Mouse (Mus musculus) liver, adult 2 months (tissue): ENCODE data around the gene Dgkz. TPM values are rescaled to one million over a fixed set of nuclear protein-coding genes. Genes with fewer than 3 reads are reported as not detected.

Experiments
- DNase-seq: peaks from one replicate; pipeline ENCODE4 v3.0.0-alpha.2; 2011; ENCODE audit warnings: low read depth, low spot score; ENCODE audit errors: extremely low read depth
- H3K27ac ChIP-seq: fragments of 200-500 bp; replicated peaks from 2 replicates; pipeline ENCODE4 v1.5.1; 2012; ENCODE audit warnings: low read depth, mild to moderate bottlenecking, control low read depth, inconsistent platforms, low read length; ENCODE audit not compliant: insufficient read depth
- H3K27me3 ChIP-seq: fragments of 200-500 bp; 2 replicates; pipeline ENCODE4 v1.6.1; 2012; ENCODE audit warnings: mild to moderate bottlenecking, moderate library complexity, low read length, inconsistent platforms; ENCODE audit not compliant: control insufficient read depth, insufficient read depth
- H3K36me3 ChIP-seq: fragments of 200-500 bp; 2 replicates; pipeline ENCODE4 v1.6.1; 2012; ENCODE audit warnings: low read length, inconsistent platforms; ENCODE audit not compliant: control insufficient read depth, insufficient read depth
- H3K4me1 ChIP-seq: fragments of 200-500 bp; 2 replicates; pipeline ENCODE4 v1.6.1; 2011; ENCODE audit warnings: low read length; ENCODE audit not compliant: control insufficient read depth, insufficient read depth
- H3K4me3 ChIP-seq: fragments of 200-500 bp; 2 replicates; pipeline ENCODE4 v1.5.1; 2011; ENCODE audit warnings: low read depth, mild to moderate bottlenecking, control low read depth, low read length, moderate library complexity; ENCODE audit not compliant: insufficient read depth
- H3K79me2 ChIP-seq: fragments of 200-500 bp; 2 replicates; pipeline ENCODE4 v1.6.1; 2012; ENCODE audit warnings: inconsistent platforms, mild to moderate bottlenecking, low read length, moderate library complexity; ENCODE audit not compliant: control insufficient read depth, insufficient read depth
- H3K9ac ChIP-seq: fragments of 200-500 bp; 2 replicates; pipeline ENCODE4 v1.6.1; 2012; ENCODE audit warnings: low read depth, mild to moderate bottlenecking, control low read depth, inconsistent platforms, low read length
- CTCF ChIP-seq: fragments of 200-500 bp; IDR thresholded peaks from 2 replicates; pipeline ENCODE4 v1.5.1; 2011; ENCODE audit warnings: low read depth, low read length, control low read depth
- POLR2A ChIP-seq: fragments of 200-500 bp; IDR thresholded peaks from 2 replicates; pipeline ENCODE4 v1.6.1; 2011; ENCODE audit warnings: low read length, control low read depth; ENCODE audit not compliant: insufficient read depth; ENCODE audit errors: extremely low read depth
- WGBS: fragments of 180-500 bp; shearing (Covaris S2); methylation state at CpG from one replicate; pipeline ENCODE4 v1.1.7; 2018; 5-methylcytosine and 5-hydroxymethylcytosine counted together
- polyA plus RNA-seq: library from polyadenylated mRNA; depleted of rRNA; stranded (reverse); fragments of >200 nt; gene quantifications from 2 replicates; pipeline ENCODE4 v1.2.3, GENCODE M21; 2012
- total RNA-seq: library from RNA; depleted of rRNA; stranded (reverse); fragments of >200 nt; gene quantifications from 2 replicates; pipeline ENCODE4 v1.2.3, GENCODE M21; 2014

The Dgkz gene
- total and polyA plus RNA-seq, 2 experiments: 13.2 to 59.5 TPM

DNA sequence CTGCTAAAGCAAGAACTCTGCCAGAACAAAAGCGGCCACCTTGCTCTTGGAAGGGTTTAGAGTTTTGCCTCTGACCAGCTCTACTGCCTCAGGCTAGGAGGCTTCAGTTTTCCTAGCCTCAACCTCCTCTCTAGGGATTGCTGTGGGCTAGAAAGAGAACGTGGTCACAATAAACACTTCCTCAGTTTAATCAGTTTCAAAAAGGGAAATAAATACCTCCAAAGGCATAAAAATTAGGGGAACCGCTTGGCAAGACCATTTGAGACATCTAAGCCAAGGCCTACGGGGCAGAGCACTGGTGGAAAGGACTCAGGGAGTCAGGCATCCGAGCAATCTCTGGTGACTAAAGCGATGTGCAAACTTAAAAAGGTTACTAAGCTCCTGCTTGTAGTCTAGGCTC lies 19.8 kb downstream of the Dgkz start:
- TF ChIP-seq CTCF: no peak
- TF ChIP-seq POLR2A: no peak
- no peak overlapping the region for H3K27ac ChIP-seq
- 74% methylated on average over 6 of the region's 6 CpGs for WGBS
- no peaks in the 10 kb centered on the region for H3K27me3 ChIP-seq
- H3K36me3 ChIP-seq: no peaks in the 10 kb centered on the region
- H3K79me2 ChIP-seq: peaks cover 40% of the 10 kb centered on the region; the same call in 1 of the 2 replicates
- no peak overlapping the region for H3K9ac ChIP-seq
- H3K4me3 ChIP-seq: no peak overlapping the region
- no peak for DNase-seq
- peaks cover 29% of the 10 kb centered on the region for H3K4me1 ChIP-seq

DNA sequence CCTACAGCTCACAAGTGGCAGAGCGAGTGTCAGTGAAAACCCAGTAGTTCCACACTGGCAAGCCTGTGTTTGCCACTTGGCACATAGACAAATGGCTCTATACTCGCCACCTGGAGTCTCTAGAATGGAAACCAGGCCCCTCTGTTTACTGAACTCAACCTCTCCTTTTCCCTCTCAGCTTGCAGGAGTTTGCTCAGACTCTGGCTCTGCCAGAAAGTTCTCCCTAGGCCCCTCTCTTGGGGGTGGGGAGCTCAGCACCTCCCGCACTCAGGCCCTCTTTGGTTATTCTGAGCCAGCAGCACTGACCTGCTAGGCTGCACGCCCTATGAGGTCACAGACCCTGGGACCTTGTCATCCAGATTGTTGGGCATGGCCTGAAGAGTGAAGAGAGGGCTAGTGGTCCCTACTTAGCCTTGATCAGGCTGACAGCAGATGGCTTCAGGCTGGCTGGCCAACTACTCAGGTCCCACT lies 20.5 kb downstream of the Dgkz start:
- H3K27me3 ChIP-seq: no peaks in the 10 kb centered on the region
- peaks cover 32% of the 10 kb centered on the region for H3K4me1 ChIP-seq
- H3K36me3 ChIP-seq: no peaks in the 10 kb centered on the region
- H3K4me3 ChIP-seq: no peak overlapping the region
- TF ChIP-seq CTCF (no peak), POLR2A (no peak)
- peaks cover 35% of the 10 kb centered on the region; the same call in 1 of the 2 replicates for H3K79me2 ChIP-seq
- DNase-seq: no peak
- H3K9ac ChIP-seq: no peak overlapping the region
- WGBS: 15% methylated on average over 4 of the region's 4 CpGs
- H3K27ac ChIP-seq: no peak overlapping the region; the same call in 1 of the 2 replicates

DNA sequence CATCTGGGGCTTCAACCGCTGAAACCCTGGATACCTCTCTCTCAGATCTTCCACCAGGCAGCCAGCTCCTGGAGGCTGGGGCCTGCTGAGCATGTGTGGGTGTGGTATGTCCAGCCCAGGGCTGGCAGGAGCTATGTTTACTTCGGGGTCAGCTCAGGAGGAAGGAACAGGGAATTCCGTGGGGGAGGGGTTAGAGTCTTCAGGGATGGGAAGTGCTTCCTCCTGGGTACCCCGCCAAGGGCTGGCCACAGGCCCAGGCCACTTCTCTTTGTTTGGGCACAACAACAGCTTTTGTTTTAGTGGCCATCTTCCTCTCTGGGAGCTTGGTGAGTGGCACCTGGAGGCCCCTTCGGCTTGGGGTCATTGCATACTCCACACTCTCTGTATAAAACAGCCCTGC lies 21.8 kb downstream of the Dgkz start:
- peaks cover 40% of the 10 kb centered on the region; the same call in 1 of the 2 replicates for H3K79me2 ChIP-seq
- no peak overlapping the region for H3K9ac ChIP-seq
- no peak for TF ChIP-seq CTCF
- no peak for TF ChIP-seq POLR2A
- 14% methylated on average over 5 of the region's 5 CpGs for WGBS
- peak; percentile 42 for DNase-seq
- no peak overlapping the region for H3K4me3 ChIP-seq
- no peak overlapping the region for H3K27ac ChIP-seq
- H3K36me3 ChIP-seq: no peaks in the 10 kb centered on the region
- H3K4me1 ChIP-seq: peaks cover 31% of the 10 kb centered on the region
- no peaks in the 10 kb centered on the region for H3K27me3 ChIP-seq

DNA sequence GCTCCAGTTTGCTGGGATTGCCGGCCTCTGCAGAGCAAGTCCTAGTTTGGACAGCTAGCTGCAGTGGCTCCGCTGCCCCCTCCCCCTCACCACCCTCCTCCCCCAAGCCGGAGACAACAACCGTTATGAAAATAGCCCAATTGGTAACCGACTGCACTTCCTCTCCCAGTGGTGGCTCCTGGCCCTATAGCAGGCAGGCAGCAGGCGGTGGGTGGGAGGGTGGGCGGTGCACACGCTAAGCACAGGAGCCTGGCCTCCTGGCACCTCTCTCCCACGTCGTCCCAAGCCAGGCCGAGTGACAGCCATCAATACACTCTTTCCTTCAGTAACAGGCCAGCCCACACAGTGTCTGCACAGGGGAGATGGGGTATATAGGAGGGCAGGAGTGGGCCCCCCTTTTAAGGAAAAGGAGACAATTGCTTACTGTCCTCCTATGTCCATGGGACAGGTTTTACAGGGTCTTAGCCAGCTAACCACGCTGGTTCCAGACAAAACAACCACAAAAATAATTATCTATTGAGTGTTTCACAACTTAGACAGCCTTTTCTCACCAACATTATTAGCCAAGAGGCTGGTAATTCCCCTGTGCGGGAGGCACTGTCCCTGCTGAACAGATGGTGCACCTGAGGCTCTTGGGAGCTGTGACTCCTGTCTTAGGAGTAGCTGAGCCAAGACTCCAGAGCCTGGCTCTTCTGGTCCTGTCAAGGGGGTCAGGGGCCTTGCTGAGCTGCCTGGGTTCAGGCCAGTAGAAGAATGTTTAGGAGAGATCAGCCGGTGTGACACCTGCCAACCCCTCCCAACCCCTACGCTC lies 25.2 kb downstream of the Dgkz start:
- no peak for DNase-seq
- H3K4me1 ChIP-seq: peaks cover 21% of the 10 kb centered on the region
- H3K36me3 ChIP-seq: no peaks in the 10 kb centered on the region
- H3K4me3 ChIP-seq: no peak overlapping the region
- no peaks in the 10 kb centered on the region for H3K27me3 ChIP-seq
- H3K9ac ChIP-seq: peak overlapping the region; percentile 43; the same call in 1 of the 2 replicates
- TF ChIP-seq POLR2A (no peak), CTCF (no peak)
- H3K79me2 ChIP-seq: peaks cover 29% of the 10 kb centered on the region
- WGBS: 11% methylated on average over 15 of the region's 15 CpGs
- H3K27ac ChIP-seq: peak overlapping the region; percentile 36

DNA sequence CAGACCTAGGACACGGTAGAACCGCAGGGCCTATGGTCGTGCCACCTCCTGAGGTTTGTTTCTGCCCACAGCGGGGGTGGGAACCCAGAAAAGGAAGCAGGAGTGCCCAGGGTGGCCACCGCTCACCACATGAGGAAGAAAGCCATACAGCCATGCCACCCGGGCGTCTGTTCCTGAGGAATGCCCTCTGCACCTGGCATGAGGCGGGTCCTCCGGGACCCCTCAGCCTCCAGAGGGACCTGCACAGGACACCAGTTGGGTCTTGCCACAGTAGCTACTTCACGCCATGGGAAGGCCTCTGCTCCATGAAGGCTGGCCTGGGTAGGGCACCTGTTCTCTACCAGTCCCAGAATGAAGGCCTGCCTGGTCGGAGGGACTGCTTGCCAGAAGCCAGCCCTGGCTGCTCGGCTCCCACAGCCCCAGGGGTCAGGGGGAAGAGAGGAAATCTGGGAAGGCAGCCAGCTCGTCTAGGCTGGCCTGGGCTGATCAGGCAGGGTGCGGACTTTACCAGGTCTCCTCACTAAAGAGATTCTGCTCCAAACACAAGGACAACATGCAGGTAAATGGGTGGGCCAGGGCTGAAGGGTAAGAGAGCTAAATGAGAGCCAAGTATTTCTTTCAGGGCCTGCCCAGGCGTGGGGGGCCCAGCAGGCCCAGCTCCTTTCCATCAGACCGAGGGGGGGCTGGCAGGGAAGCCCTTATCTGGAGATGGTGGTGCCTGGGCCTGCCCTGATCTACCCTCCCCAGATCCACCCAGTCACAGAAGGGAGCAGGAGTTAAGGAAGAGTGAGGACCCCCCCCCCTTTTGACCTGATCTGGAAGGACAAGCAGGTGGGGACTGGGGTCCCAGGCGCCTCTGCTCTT lies 26.0 kb downstream of the Dgkz start:
- no peak for TF ChIP-seq CTCF
- no peak for TF ChIP-seq POLR2A
- no peaks in the 10 kb centered on the region for H3K36me3 ChIP-seq
- H3K4me1 ChIP-seq: peaks cover 14% of the 10 kb centered on the region
- H3K27me3 ChIP-seq: no peaks in the 10 kb centered on the region
- no peak for DNase-seq
- H3K79me2 ChIP-seq: peaks cover 34% of the 10 kb centered on the region
- H3K4me3 ChIP-seq: no peak overlapping the region
- 56% methylated on average over 17 of the region's 17 CpGs for WGBS
- peak overlapping the region; percentile 40 for H3K9ac ChIP-seq
- H3K27ac ChIP-seq: peak overlapping the region; percentile 28
